Mouse (Mus musculus): ENCODE measurements around the gene Olfr316.
"Not testable (repeated sequence)": the region's sequence is repeated elsewhere in the genome, so short reads cannot be mapped to it uniquely, and the experiment has no call there.

The Olfr316 gene

GRCm38 (mm10) chr11:58752434-58752833 lies at the start of gene Olfr316:
Olfr316 (plus strand) TSS chr11:58752734.
- no peak for DNase-seq (ENCODE audit: low spot score)

DNA sequence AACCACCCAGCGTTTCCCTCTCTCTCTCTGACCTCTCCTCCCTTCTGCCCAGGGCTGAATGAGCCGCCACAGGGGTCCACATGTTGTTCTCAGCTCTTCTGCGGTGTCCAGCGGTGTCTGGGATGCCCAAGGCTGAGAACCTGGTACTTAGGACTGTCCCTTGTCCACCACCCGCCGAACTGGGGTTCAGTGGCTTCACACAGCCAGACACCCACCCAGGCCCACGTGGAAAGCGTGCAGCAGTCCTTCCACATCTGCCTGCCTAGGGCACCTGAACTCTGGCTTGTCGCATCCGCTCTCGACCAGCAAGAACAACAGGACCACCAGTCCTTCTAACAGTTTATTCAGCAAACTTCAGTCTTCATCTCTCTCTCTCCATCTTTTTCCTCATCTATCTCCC lies 43.4 kb upstream of the Olfr316 start:
- DNase-seq (ENCODE audit: low spot score): no peak

GRCm38 (mm10) chr11:58717723-58718122 lies 34.8 kb upstream of the Olfr316 start:
- DNase-seq (ENCODE audit: low spot score): not testable (repeated sequence)

DNA sequence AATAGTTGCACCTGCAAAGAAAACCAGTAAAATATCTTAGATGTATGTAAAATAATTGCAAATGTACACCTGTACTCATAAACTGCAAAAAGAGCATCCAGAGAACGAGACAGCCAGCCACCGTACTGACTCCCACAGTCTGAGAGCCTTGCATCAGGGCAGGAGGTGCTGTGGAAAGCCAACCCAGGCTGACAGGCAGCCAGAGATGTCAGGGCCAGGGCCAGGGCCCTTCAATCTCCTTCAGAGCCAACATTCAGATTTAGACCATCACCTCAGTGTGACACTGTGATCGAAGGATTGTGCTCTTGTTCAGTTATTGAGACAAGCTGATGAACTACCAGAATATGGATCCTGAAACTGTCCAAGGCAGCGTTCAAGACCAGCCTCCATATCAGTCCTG lies 32.8 kb upstream of the Olfr316 start:
- DNase-seq (ENCODE audit: low spot score): no peak

DNA sequence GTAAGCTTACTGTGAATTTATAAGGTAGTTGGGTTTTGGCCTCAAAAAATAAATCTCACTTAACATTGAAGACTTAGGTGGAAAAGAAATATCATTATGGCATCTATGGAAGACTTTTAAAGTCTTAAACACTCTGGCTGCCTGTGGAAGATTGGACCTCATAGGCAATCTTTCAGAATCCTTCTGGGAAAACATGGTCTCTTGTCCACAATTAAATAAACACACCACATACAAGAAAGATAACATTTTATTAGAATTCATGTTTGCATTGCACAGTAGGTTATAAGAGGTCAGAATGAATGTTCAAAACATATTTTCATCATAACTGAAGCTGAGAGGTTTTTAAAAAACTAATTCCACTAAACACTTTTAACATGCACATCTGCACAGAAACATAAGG lies 28.6 kb upstream of the Olfr316 start, which contains the start of gene Olfr318:
Gene Olfr318 (minus strand): TSS at position 101 of the 400 bp plus-strand sequence.
- DNase-seq (ENCODE audit: low spot score): no peak

DNA sequence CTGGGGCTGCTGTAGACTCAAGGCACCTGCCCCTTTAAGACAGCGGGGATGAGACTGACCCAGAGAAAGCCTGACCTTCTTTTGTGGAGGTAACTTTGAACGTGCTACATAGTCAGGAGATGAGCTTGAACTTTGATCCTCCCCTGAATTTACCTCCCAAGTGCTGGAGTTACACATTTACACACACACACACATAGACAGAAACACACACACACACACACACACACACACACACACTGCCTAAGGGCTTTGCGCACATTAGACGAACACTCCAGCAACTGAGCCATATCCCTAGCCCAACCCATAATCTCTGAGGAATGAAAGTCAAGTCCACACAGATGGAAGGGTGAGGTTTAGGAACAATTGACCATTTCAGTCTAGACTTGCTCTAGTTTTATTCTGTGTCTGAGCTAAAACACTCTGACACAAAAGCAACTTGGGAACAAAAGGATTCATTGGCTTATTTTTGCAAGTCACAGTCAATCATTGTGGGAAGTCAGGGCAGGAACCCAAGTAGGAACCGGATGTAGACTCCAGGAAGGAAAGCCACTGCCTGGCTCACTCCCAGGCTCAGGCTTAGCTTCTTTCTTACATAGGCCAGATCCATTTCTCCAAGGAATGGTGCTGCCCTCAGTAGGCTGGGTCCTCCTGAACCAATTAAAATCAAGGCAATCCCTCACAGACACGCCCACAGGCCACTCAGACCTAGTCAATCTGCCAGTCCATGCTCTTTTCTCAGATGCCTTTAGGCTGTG lies 24.5 kb upstream of the Olfr316 start:
- not testable (repeated sequence) for DNase-seq (ENCODE audit: low spot score)

DNA sequence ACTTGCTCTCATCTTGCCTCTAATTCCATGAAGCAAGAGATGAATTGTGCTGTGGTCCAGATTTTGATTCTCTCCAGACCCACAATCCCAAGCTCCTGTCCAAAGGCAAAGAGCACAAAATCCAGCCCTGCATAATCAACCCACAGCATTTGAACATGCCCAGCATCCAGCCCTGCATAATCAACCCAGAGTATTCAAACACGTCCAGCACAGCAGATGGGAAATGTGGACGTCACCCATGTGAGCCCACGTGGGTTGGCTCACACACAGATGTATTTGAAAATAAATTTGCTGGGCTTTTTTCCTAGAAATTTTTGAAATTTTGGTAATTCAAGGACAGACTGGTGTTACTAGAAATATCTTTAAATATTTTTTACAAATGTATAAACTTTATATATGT lies 19.2 kb upstream of the Olfr316 start:
- DNase-seq (ENCODE audit: low spot score): no peak

- no peak for DNase-seq (ENCODE audit: low spot score)
These were observed 13.7 kb upstream of the Olfr316 start, which contains the start of gene Olfr317 for GRCm38 (mm10) chr11:58738792-58739262. Olfr317 (minus strand) TSS chr11:58739212.

DNA sequence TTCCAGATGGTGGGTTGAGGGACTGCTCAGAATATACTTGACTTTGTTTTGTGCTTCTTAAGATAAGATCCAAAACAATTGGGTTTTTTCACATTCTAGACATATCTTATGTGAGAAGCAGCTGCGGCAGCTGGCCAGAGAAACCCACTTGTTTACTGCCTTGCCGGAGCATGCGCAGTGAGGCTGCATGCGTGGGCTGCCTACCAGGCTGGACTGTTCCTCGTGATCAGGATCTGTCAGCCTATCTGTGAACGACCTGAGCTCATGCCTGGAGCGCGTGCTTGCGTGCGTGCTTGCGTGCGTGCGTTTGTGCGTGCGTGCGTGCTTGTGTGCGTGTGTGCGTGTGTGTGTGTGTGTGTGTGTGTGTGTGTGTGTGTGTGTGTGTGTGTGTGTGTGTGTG lies 1.4 kb upstream of the Olfr316 start:
- DNase-seq (ENCODE audit: low spot score): not testable (repeated sequence)

DNA sequence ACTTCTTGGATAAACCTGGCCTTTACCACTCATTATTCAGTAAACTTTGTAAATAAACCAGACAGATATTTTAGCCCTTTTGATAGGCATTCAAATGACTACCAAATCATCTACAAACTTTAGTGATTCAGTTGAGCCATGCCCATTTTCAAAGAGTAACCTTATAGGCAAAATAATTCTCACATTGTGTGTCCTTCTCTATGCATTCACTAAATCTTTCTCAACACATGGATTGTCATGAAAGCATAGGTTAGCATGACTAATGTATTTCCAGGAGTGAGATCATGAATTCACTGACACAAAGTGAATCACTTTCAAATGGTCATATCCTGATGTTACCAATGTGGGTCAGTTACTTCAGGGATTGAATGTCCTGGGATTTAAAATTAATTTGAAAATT lies 20.4 kb downstream of the Olfr316 start, which contains the start of gene Olfr315:
Gene Olfr315 (plus strand): TSS at position 301 of the 400 bp plus-strand sequence.
- DNase-seq (ENCODE audit: low spot score): no peak

GRCm38 (mm10) chr11:58782480-58783089 lies 30.1 kb downstream of the Olfr316 start, which contains the start of gene Olfr314:
Olfr314 (plus strand) TSS chr11:58782952.
- DNase-seq (ENCODE audit: low spot score): no peak

GRCm38 (mm10) chr11:58784182-58784581 lies 31.6 kb downstream of the Olfr316 start:
- no peak for DNase-seq (ENCODE audit: low spot score)

DNA sequence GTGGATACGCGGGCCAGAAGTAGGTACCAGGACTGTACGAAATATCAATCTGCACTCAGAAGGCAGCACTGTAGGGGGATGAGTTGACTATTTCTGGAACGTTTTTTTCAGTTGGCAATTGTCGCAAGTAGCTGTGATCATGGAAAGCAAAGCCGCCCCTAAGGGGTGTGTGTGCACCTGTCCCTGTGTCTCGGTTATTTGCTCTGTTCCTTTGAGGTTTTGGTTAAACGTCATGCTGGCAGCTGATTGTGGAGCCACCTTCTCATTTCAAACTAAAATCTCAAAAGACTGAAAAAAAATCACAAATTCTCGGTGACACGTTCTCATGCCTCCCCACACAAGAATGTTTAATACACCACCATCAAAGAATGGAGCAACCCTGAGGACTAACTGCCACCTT lies 35.1 kb downstream of the Olfr316 start:
- peak; percentile 35 for DNase-seq (ENCODE audit: low spot score)

- DNase-seq (ENCODE audit: low spot score): peak; percentile 41
These were observed 35.8 kb downstream of the Olfr316 start for GRCm38 (mm10) chr11:58788346-58788745.

GRCm38 (mm10) chr11:58789532-58789931 lies 37.0 kb downstream of the Olfr316 start:
- no peak for DNase-seq (ENCODE audit: low spot score)

DNA sequence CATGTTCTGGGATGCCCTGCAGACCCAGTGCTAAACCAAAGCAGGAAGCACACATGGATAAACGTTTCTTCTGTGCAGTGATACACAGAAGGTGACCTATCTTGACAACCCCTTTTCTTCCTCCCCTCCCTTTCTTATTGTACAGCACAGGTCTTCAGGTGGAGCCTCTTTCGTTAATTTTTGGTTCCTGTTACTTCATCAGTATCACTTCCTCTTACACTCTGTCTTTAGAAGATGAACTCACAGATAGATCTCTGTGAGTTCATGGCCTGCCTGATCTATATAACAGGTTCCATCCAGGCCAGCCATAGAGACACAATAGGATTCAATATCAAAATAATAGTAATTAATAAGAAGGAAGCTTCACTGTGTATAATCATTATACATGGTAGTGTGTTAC lies 37.5 kb downstream of the Olfr316 start:
- DNase-seq (ENCODE audit: low spot score): no peak

DNA sequence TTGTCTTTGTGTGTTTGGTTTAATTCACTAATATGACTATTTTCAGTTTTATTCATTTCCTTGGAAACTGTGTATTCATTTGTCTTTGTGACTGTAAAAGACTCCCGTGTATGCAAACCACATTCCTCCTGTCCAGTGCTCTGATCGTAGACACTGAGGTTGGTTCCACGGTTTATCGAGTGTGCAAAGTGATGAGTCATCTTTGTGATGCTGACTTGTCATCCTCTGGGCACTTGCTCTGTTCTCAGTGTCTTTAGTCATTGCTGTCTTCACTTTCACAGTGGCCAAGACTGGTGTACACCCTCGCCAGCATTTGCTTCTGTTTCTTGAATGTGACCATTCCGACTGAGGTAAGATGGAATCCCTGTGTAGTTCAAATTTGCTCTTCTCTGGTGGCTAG lies 38.1 kb downstream of the Olfr316 start:
- DNase-seq (ENCODE audit: low spot score): no peak

- DNase-seq (ENCODE audit: low spot score): no peak
These were observed 43.3 kb downstream of the Olfr316 start for GRCm38 (mm10) chr11:58795856-58796255.

DNA sequence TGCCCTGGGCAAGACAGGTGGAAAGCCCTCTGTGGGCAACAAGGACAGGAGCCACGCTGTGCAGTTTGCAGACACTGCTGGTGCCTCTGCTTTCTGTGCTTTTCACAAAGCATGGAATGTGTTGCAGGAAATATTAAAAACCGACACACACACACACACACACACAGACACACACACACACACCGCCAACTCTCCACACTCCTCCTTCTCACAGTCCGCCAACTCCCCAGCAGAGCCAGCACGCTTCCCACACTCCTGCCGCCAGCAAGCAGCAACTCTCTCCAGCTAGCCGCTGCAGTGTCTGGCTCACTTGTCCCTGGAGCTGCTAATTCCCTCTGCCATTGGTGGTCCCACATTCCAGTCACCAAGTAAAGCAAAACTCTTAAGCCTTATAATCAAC lies 44.3 kb downstream of the Olfr316 start:
- DNase-seq (ENCODE audit: low spot score): no peak

DNA sequence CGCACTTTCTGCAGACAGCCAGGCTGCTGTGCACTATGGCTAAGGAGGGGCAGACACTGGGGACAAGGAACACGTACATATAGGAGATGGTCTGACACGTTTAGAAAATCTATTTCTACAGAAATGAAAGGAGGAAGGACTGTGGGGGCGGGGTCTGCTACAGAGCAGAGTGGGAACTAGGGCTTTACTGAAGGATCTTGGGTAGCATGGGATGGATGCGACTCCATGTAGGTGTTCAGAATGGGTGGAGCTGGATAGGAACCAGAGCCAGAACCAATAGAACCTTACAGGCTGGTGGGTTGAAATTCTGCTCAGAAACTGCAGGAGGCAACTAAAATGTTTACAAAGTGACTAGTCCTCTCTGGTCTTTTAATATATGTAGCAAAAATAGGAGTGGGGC lies 47.2 kb downstream of the Olfr316 start:
- DNase-seq (ENCODE audit: low spot score): no peak

DNA sequence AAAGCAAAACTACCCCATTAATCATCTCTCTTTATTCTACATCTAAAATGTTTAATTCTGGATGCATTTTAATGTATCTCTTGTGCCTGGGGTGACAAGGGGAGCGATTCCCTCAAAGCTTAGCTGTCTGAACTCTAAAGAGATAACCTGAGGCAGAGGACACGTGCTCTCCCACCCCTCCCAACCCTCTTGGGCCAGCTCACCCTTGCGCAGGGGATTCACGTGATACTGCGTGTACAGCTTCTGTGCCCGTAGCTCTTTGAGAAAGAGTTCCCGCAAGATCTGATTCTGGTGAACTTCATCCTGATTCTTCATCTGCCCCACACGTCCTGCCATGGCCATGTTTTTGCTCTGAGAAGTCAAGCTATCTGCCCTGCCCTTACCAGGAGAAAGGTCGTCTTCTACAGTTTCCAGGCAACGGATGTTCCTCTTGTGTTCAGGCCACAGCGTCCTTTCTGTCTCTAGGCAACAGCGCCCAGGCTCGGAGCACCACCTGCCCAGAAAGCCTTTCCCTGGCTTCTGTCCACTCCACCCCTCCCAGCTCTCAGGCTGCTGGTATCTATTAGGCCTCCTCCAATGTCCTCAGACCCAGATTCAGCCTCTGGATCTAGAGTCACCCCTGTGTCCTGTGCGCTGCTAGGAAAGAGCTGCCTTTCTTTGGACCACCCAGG lies 49.2 kb downstream of the Olfr316 start, which contains the start of gene Fam183b:
Gene Fam183b (minus strand): TSS at position 403 of the 671 bp plus-strand sequence.
- no peak for DNase-seq (ENCODE audit: low spot score)

GRCm38 (mm10) chr11:58803871-58804270 lies 51.3 kb downstream of the Olfr316 start:
- DNase-seq (ENCODE audit: low spot score): no peak

DNA sequence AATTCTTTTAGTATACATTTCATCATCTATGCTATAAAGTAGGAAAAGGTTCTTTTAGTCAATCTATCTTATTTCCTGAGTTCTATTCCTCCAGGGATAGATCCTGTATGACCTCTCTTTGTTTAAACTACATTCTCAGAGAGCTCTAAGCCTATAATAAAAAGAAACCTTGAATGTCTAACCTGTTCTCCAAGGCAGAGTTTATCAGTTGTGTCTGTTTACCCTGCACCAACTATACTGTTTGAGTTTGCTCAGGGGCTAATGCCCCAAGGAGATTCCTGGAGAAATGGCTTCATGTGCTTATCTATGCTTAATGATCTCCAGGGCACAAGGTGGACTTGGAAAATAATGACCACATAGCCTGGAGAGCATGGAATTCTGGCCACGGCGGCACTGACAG lies 51.9 kb downstream of the Olfr316 start:
- DNase-seq (ENCODE audit: low spot score): no peak

Data from T-cell, adult 2 months (primary cell).